In the genomic region with DNA sequence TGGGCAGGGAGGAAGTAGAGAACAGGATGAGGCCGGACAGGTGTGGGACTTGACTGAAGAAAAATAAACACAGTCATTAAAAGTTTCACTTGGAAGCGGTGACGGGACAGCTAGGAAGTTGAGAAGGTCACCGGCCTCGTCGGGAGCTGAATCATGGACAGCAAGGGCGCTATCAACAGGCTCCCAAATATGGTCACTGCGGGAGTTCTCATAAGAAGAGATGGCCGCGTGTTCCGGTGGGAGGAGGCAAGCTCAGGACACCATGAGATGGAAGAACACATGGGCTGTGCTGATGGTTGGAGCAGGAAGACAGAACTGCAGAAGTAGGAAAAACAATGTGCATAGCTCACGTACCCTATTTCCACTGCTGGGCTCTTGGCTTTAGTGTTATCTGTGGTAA, we compare ENCODE assay signal across 11 mouse cellular contexts.
DNase-seq lines count a peak whose midpoint lies in the region; ATAC-seq and TF ChIP-seq lines count a peak whose summit lies in the region.
"Had no signal": no experiment of that assay in that cellular context is flagged by ENCODE, and none has a peak within 500 bp of the region (broad histone marks: within the 10 kb centered on the region; RNA-seq: fewer than 3 reads in every experiment).

No protein-coding gene starts in this region.

- no peak for TF ChIP-seq EP300 in liver, postnatal 0 days (IDR thresholded peaks at IDR 0.05; ENCODE audit: low read depth)

- H3K4me1 ChIP-seq in liver, postnatal 0 days (ENCODE audit: insufficient read depth) = no peaks in the 10 kb centered on the region
- H3K4me1 ChIP-seq in embryonic facial prominence, embryonic 10.5 days = peaks cover 14% of the 10 kb centered on the region; the same call in 1 of the 2 replicates
- H3K4me1 ChIP-seq in hindbrain, embryonic 10.5 days (replicated peaks) = peaks cover 5% of the 10 kb centered on the region; the same call in 1 of the 2 replicates
- H3K4me1 ChIP-seq: liver, embryonic 13.5 days had no signal

- H3K9ac ChIP-seq in liver, postnatal 0 days (replicated peaks) = no peak overlapping the region
- H3K9ac ChIP-seq: liver, embryonic 13.5 days; midbrain, embryonic 15.5 days had no signal

- ATAC-seq in liver, postnatal 0 days = no peak
- ATAC-seq: midbrain, embryonic 15.5 days had no signal

- DNase-seq in liver = peak; percentile 8
- no peak for DNase-seq in liver, postnatal 0 days
- DNase-seq in embryonic facial prominence, embryonic 10.5 days (ENCODE audit: low spot score) = peak; percentile 9
- peak; percentile 10 to 12 for DNase-seq in heart, postnatal 36 days
- peak; percentile 5 for DNase-seq in lung, postnatal 25 days (ENCODE audit: low spot score)
- DNase-seq in hindbrain, embryonic 10.5 days (ENCODE audit: low spot score) = no peak
- DNase-seq in left cerebral cortex, postnatal 4 days = no peak
- DNase-seq in right cerebral cortex, adult 18-20 months = no peak
- DNase-seq: cerebellum, postnatal 25 days; liver, embryonic 13.5 days had no signal

- 61% methylated on average over 12 of the region's 12 CpGs for WGBS in liver, postnatal 0 days (ENCODE audit: insufficient replicate concordance)
- 83% methylated on average over 12 of the region's 12 CpGs for WGBS in embryonic facial prominence, embryonic 10.5 days
- WGBS in hindbrain, embryonic 10.5 days = 83% methylated on average over 12 of the region's 12 CpGs

- H3K27ac ChIP-seq in liver, postnatal 0 days (ENCODE audit: low read depth) = no peak overlapping the region
- no peak overlapping the region for H3K27ac ChIP-seq in embryonic facial prominence, embryonic 10.5 days (replicated peaks)
- no peak overlapping the region for H3K27ac ChIP-seq in hindbrain, embryonic 10.5 days
- H3K27ac ChIP-seq: liver, embryonic 13.5 days; midbrain, embryonic 15.5 days had no signal

- H3K4me3 ChIP-seq in liver, postnatal 0 days (ENCODE audit: low read depth, low read length) = no peak overlapping the region
- H3K4me3 ChIP-seq in embryonic facial prominence, embryonic 10.5 days = no peak overlapping the region
- no peak overlapping the region for H3K4me3 ChIP-seq in hindbrain, embryonic 10.5 days
- H3K4me3 ChIP-seq: liver, embryonic 13.5 days; midbrain, embryonic 15.5 days had no signal

- no peaks in the 10 kb centered on the region for H3K27me3 ChIP-seq in liver, postnatal 0 days (ENCODE audit: insufficient read depth, low read length)
- H3K27me3 ChIP-seq in embryonic facial prominence, embryonic 10.5 days (replicated peaks; ENCODE audit: low read depth, poor library complexity, severe bottlenecking) = peaks cover 15% of the 10 kb centered on the region; the same call in 1 of the 2 replicates
- peaks cover 15% of the 10 kb centered on the region; the same call in 1 of the 2 replicates for H3K27me3 ChIP-seq in hindbrain, embryonic 10.5 days (ENCODE audit: insufficient read depth, poor library complexity, severe bottlenecking)
- H3K27me3 ChIP-seq: liver, embryonic 13.5 days; midbrain, embryonic 15.5 days had no signal

- intact Hi-C loops in heart, postnatal 36 days (cut with DNase I) = no loop called here
- intact Hi-C loops in left cerebral cortex, postnatal 4 days (cut with DNase I) = no loop called here

- no peak overlapping the region for H3K4me2 ChIP-seq in liver, postnatal 0 days (ENCODE audit: low read depth, low read length)
- H3K4me2 ChIP-seq: liver, embryonic 13.5 days; midbrain, embryonic 15.5 days had no signal

- no peaks in the 10 kb centered on the region for H3K9me3 ChIP-seq in liver, postnatal 0 days (ENCODE audit: low read length)
- no peaks in the 10 kb centered on the region for H3K9me3 ChIP-seq in embryonic facial prominence, embryonic 10.5 days
- H3K9me3 ChIP-seq in hindbrain, embryonic 10.5 days = no peaks in the 10 kb centered on the region
- H3K9me3 ChIP-seq: liver, embryonic 13.5 days; midbrain, embryonic 15.5 days had no signal

- no peaks in the 10 kb centered on the region for H3K36me3 ChIP-seq in liver, postnatal 0 days (replicated peaks; ENCODE audit: insufficient read depth, low read length)
- no peaks in the 10 kb centered on the region for H3K36me3 ChIP-seq in embryonic facial prominence, embryonic 10.5 days (replicated peaks)
- no peaks in the 10 kb centered on the region for H3K36me3 ChIP-seq in hindbrain, embryonic 10.5 days
- H3K36me3 ChIP-seq: liver, embryonic 13.5 days; midbrain, embryonic 15.5 days had no signal

- no peak for TF ChIP-seq CTCF in liver, postnatal 0 days (IDR thresholded peaks at IDR 0.05; ENCODE audit: low read depth)

Comparison
In these comparisons a context has a peak if more than half of its experiments do, and no peak if none do; other contexts are left out.
1. DNase-seq: peak in liver (single experiment), embryonic facial prominence, embryonic 10.5 days (single experiment), heart, postnatal 36 days (2 of 2) and lung, postnatal 25 days (single experiment); none in liver, postnatal 0 days (single experiment), hindbrain, embryonic 10.5 days (single experiment), left cerebral cortex, postnatal 4 days (single experiment) and right cerebral cortex, adult 18-20 months (single experiment).